In the genomic region with DNA sequence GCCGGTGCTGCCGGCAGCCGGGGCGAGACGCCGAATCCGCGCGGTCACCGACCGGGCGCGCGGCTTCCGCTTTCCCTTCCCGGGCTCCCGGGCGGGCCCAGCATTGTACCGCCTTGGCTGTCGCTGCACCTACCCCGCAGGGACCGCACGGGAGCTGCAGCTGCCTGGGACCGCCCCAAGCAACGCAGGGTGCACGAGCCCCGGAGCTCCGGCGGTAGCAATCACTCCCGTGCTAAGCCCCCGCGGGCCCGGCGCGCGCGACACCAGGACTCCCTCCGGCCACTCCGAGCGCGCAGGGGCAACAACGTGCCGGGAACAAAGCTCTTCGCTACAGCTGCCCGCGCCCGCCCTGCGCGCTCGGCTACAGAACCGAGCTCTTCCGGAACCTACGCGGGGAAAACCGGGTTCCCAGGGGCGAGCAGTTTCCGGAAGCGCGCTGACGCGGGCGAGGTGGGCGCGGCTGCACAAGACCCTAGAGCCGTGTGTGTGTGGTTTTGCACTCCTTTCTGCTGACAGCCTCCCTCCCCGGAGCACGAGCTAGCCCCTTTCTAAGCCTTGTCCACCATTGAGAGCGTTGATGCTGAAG, we compare ENCODE assay signal across 8 mouse cellular contexts. TPM values are rescaled to one million over a fixed set of nuclear protein-coding genes. Genes with fewer than 3 reads are reported as not detected.
DNase-seq lines count a peak whose midpoint lies in the region; ATAC-seq and TF ChIP-seq lines count a peak whose summit lies in the region.

A gene (minus strand): TSS at position 395 of the 586 bp plus-strand sequence.

- no peak for TF ChIP-seq POLR2A in cerebellum, adult 2 months (IDR thresholded peaks at IDR 0.05; ENCODE audit: borderline replicate concordance, insufficient read depth, low read length)

- DNase-seq in cerebellum, adult 2 months, result peak; percentile 39 to 41
- DNase-seq in cerebellum, adult 9-10 months, result no peak
- peak; percentile 92 for DNase-seq in embryonic facial prominence, embryonic 14.5 days (ENCODE audit: low spot score)
- peak; percentile 88 for DNase-seq in naive thymus-derived CD4-positive, alpha-beta T cell, adult 2 months (ENCODE audit: low read depth)
- DNase-seq in splenic B cell, adult 2 months (ENCODE audit: low read depth, low spot score), result peak; percentile 91

- H3K36me3 ChIP-seq in embryonic facial prominence, embryonic 14.5 days (ENCODE audit: control insufficient read depth, insufficient read depth, low read length), result no peaks in the 10 kb centered on the region
- H3K36me3 ChIP-seq in heart, embryonic 12.5 days, result no peaks in the 10 kb centered on the region; the same call in 1 of the 2 replicates
- 0 out of 2 replicates have a peak, but pooled peaks cover 3% of the 10 kb centered on the region for H3K36me3 ChIP-seq in kidney, embryonic 15.5 days
- H3K36me3 ChIP-seq in liver, embryonic 12.5 days, result no peaks in the 10 kb centered on the region
- no peaks in the 10 kb centered on the region for H3K36me3 ChIP-seq in splenic B cell, adult 2 months (ENCODE audit: control insufficient read depth, insufficient read depth, low read length, poor library complexity, severe bottlenecking)

- H3K27ac ChIP-seq in cerebellum, adult 2 months (ENCODE audit: insufficient read depth, low read length), result no peak within 1 kb of the TSS
- H3K27ac ChIP-seq in embryonic facial prominence, embryonic 14.5 days (replicated peaks; ENCODE audit: low read depth, low read length), result peak within 1 kb of the TSS; percentile 93
- peak within 1 kb of the TSS; percentile 69; the same call in 1 of the 2 replicates for H3K27ac ChIP-seq in heart, embryonic 12.5 days (ENCODE audit: poor library complexity, severe bottlenecking)
- H3K27ac ChIP-seq in kidney, embryonic 15.5 days, result peak within 1 kb of the TSS; percentile 87
- H3K27ac ChIP-seq in liver, embryonic 12.5 days, result peak within 1 kb of the TSS; percentile 42; the same call in 1 of the 2 replicates

- peak within 1 kb of the TSS; percentile 75 for H3K4me3 ChIP-seq in cerebellum, adult 2 months (replicated peaks; ENCODE audit: insufficient read depth, low read depth, low read length)
- H3K4me3 ChIP-seq in embryonic facial prominence, embryonic 14.5 days (ENCODE audit: low read depth, low read length), result peak within 1 kb of the TSS; percentile 85
- peak within 1 kb of the TSS; percentile 71 for H3K4me3 ChIP-seq in heart, embryonic 12.5 days
- peak within 1 kb of the TSS; percentile 78 for H3K4me3 ChIP-seq in kidney, embryonic 15.5 days (replicated peaks)
- peak within 1 kb of the TSS; percentile 67 for H3K4me3 ChIP-seq in liver, embryonic 12.5 days

- no peaks in the 10 kb centered on the region for H3K9me3 ChIP-seq in embryonic facial prominence, embryonic 14.5 days (ENCODE audit: control insufficient read depth, low read length)
- H3K9me3 ChIP-seq in heart, embryonic 12.5 days (replicated peaks), result no peaks in the 10 kb centered on the region
- H3K9me3 ChIP-seq in kidney, embryonic 15.5 days (replicated peaks), result no peaks in the 10 kb centered on the region
- no peaks in the 10 kb centered on the region for H3K9me3 ChIP-seq in liver, embryonic 12.5 days (replicated peaks)

- H3K4me1 ChIP-seq in cerebellum, adult 2 months (ENCODE audit: control insufficient read depth, insufficient read depth, low read length), result peaks cover 5% of the 10 kb centered on the region
- H3K4me1 ChIP-seq in embryonic facial prominence, embryonic 14.5 days (ENCODE audit: control insufficient read depth, insufficient read depth, low read length), result peaks cover 8% of the 10 kb centered on the region
- H3K4me1 ChIP-seq in heart, embryonic 12.5 days (replicated peaks), result peaks cover 20% of the 10 kb centered on the region
- H3K4me1 ChIP-seq in kidney, embryonic 15.5 days, result peaks cover 23% of the 10 kb centered on the region
- peaks cover 16% of the 10 kb centered on the region for H3K4me1 ChIP-seq in liver, embryonic 12.5 days

- TF ChIP-seq CTCF in cerebellum, adult 2 months (IDR thresholded peaks at IDR 0.05; ENCODE audit: borderline replicate concordance, insufficient read depth, low read depth, low read length), result no peak

- WGBS in cerebellum, adult 2 months, result under 1% methylated on average over 68 of the region's 68 CpGs
- WGBS in embryonic facial prominence, embryonic 14.5 days, result under 1% methylated on average over 47 of the region's 68 CpGs
- under 1% methylated on average over 68 of the region's 68 CpGs for WGBS in heart, embryonic 12.5 days
- under 1% methylated on average over 64 of the region's 68 CpGs for WGBS in kidney, embryonic 15.5 days
- under 1% methylated on average over 68 of the region's 68 CpGs for WGBS in liver, embryonic 12.5 days (ENCODE audit: insufficient replicate concordance)

- H3K9ac ChIP-seq in embryonic facial prominence, embryonic 14.5 days (ENCODE audit: low read depth, low read length), result peak within 1 kb of the TSS; percentile 89
- peak within 1 kb of the TSS; percentile 82 for H3K9ac ChIP-seq in heart, embryonic 12.5 days
- H3K9ac ChIP-seq in kidney, embryonic 15.5 days, result peak within 1 kb of the TSS; percentile 77
- H3K9ac ChIP-seq in liver, embryonic 12.5 days, result peak within 1 kb of the TSS; percentile 65

- H3K27me3 ChIP-seq in cerebellum, adult 2 months (ENCODE audit: control insufficient read depth, insufficient read depth, low read length), result no peaks in the 10 kb centered on the region
- no peaks in the 10 kb centered on the region for H3K27me3 ChIP-seq in embryonic facial prominence, embryonic 14.5 days (replicated peaks; ENCODE audit: control insufficient read depth, insufficient read depth, low read length)
- H3K27me3 ChIP-seq in heart, embryonic 12.5 days (replicated peaks), result 0 out of 2 replicates have a peak, but pooled peaks cover 3% of the 10 kb centered on the region
- H3K27me3 ChIP-seq in kidney, embryonic 15.5 days, result no peaks in the 10 kb centered on the region
- H3K27me3 ChIP-seq in liver, embryonic 12.5 days (replicated peaks), result peaks cover 32% of the 10 kb centered on the region
- no peaks in the 10 kb centered on the region for H3K27me3 ChIP-seq in splenic B cell, adult 2 months (ENCODE audit: control insufficient read depth, insufficient read depth, low read length, poor library complexity, severe bottlenecking)

- H3K4me2 ChIP-seq in embryonic facial prominence, embryonic 14.5 days (ENCODE audit: low read depth, low read length), result peak within 1 kb of the TSS; percentile 79
- peak within 1 kb of the TSS; percentile 84 for H3K4me2 ChIP-seq in heart, embryonic 12.5 days
- H3K4me2 ChIP-seq in kidney, embryonic 15.5 days, result peak within 1 kb of the TSS; percentile 81
- peak within 1 kb of the TSS; percentile 82 for H3K4me2 ChIP-seq in liver, embryonic 12.5 days

- ATAC-seq in embryonic facial prominence, embryonic 14.5 days (ENCODE audit: low read depth), result peak; percentile 93
- peak; percentile 72 for ATAC-seq in heart, embryonic 12.5 days (ENCODE audit: insufficient number of reproducible peaks, low FRiP score)
- peak; percentile 84 for ATAC-seq in kidney, embryonic 15.5 days (replicated peaks; ENCODE audit: low FRiP score)
- peak; percentile 71 for ATAC-seq in liver, embryonic 12.5 days

RNA-seq across cellular contexts. Expression of the gene that starts here (rescaled TPM):
- 14.1 and 18.5 TPM in 2 replicates for polyA plus RNA-seq in cerebellum, adult 2 months (2012; rRNA removed)
- 48.3 and 53.9 TPM in 2 replicates for polyA plus RNA-seq in embryonic facial prominence, embryonic 14.5 days (2014; fragmentation: Nextera tagmentation; extraction: Ambion mirVana)
- 25.6 and 26.1 TPM in 2 replicates for polyA plus RNA-seq in heart, embryonic 12.5 days (2016; fragmentation: Nextera tagmentation; extraction: Ambion mirVana)
- 45.7 and 48.0 TPM in 2 replicates for polyA plus RNA-seq in kidney, embryonic 15.5 days (2015; fragmentation: Nextera tagmentation; extraction: Ambion mirVana)
- 13.1 and 14.1 TPM in 2 replicates for polyA plus RNA-seq in liver, embryonic 12.5 days (2016; fragmentation: Nextera tagmentation; extraction: Ambion mirVana)
